Mouse (Mus musculus) right cerebral cortex, postnatal 10 days (tissue): ENCODE results near the gene Map3k5.
A peak's percentile ranks its signal among the peaks of the same experiment; 100 is the strongest.

Experiments
- DNase-seq, 2 experiments: peaks; one replicate each; pipeline ENCODE4 v3.0.0; 2021; ENCODE audit warnings: low spot score in 2 of 2

Map3k5 gene

DNA sequence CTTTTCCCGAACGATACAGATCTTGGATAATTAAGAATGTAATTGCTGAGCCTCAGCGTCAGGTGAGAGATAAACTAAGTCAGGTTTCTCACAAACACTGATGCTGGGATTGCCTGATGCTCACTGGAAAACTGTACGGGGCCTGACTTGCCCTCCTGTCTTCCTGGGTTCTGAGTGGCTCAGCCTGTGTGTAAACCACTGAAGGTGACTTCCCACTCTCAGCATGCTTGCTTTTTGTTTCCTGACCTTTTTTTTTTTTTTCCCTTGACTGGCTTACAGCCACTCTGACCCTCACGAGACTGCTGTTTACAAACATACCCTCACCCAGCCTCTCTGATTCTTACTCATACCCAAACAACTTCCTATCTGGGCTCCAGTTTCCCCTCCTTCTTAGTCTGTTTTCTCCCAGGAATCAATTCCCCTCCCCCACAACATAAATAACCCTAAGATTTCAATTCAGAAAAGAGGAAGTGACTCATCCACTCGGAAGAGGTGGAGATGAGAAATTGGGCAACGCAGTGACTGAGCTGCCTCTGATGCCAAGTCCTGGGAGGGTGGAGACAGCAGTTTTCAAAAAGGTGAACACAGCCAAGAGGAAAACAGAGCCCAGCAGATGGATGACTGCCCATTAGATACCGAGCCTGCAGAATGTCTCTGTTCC lies 170.1 kb downstream of the Map3k5 start:
- DNase-seq, result no peak

DNA sequence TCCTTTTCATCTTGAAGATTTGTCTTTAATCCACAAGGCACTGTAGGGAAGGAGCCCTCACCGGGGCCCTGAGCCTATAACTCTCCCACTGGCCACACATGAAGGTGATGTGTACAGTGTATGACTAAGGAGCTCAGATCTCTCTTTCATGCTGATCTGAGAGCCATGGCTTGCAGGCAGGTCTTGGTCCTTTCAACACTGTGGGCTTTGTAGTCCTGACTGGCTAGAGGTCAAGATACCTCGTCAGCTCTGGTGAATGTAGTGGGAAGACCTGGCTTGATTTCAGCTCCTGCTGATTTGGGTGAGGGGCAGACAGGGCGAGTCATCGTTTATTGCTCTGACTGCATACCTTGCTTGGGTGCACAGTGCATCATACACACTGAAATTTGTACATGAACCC lies 171.3 kb downstream of the Map3k5 start:
- no peak for DNase-seq

DNA sequence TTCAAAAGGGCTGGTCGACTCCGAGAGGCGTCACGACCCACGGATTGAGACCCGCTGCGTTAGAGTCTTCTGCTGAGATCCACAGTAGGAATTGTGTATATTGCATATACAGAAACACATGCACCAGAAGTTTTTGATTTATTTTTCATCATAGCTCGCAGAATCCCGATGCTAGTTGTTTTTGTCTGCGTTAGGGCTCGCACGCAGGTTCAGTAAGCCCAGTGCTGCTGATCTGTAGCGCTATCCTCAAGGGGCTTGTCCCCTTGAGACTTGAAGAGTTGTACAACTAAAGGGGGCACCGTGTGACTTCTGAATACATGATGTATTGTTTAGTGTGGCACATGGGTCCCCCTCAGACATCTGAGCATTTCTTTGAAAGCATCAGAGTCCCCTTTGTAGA lies 172.8 kb downstream of the Map3k5 start:
- no peak for DNase-seq

DNA sequence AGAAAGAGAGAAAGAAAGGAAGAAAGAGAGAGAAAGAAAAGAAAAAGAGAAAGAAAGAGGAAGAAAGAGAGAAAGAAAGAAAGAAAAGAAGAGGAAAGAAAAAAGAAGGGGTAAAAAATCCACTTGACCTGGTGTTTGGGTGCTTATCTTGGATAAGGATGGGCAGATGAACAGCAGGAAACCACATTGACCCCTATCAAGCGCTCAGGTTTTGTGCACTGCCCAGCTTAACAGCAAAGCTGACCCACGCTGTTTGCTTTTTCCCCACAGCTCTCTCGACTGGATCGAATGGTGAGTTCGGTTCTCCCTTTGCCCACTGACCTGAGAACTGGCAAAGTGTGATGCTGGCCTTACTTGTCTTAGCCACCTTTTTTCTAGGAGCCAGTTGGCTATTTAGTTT lies 177.2 kb downstream of the Map3k5 start:
- no peak for DNase-seq

DNA sequence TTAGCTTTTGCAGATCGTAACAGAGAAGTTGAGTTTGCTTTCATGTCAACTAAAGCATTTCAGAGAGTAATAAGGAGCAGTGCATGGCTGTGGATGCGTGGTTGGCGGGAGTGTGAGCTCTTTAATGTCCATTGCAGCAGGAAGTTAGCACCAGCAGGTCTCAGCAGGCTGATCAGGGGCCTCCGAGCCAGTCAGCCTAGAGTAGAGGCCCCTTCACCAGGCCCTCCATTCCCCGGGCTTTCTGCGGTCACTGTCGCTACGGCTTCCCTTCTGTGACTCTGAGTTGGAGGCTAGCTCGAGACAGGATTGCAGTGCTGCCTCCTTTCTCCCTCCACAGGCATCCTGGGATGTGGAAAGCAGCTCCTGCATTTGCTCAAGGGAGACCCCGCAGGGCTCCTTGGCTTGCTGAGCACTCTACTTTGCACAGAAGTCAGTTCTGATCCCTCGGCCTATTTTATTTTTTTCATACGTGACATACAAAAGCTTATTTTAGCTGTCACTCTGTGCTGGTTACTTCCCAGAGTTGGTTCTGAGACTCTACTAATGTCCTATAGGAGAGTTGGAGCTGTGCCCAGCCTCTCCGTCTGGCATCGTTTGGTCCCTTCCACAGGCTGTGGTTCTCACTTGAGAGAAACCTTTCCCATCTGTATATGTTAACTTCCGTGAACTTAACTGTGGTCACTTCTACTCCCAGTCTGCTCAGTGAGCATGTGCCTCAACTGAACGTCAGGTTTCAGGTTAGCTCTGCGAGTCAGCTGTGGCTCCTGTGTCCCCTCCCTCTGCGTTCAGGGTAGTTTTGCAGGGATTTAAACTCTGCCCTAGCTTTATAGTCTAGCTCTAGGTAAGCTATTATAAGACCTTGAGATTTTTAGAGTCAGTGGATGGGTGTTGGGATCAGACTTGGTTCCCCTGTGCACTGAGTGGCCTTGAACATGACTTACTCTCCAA lies 178.0 kb downstream of the Map3k5 start:
- DNase-seq, result peak; percentile 49 to 64

DNA sequence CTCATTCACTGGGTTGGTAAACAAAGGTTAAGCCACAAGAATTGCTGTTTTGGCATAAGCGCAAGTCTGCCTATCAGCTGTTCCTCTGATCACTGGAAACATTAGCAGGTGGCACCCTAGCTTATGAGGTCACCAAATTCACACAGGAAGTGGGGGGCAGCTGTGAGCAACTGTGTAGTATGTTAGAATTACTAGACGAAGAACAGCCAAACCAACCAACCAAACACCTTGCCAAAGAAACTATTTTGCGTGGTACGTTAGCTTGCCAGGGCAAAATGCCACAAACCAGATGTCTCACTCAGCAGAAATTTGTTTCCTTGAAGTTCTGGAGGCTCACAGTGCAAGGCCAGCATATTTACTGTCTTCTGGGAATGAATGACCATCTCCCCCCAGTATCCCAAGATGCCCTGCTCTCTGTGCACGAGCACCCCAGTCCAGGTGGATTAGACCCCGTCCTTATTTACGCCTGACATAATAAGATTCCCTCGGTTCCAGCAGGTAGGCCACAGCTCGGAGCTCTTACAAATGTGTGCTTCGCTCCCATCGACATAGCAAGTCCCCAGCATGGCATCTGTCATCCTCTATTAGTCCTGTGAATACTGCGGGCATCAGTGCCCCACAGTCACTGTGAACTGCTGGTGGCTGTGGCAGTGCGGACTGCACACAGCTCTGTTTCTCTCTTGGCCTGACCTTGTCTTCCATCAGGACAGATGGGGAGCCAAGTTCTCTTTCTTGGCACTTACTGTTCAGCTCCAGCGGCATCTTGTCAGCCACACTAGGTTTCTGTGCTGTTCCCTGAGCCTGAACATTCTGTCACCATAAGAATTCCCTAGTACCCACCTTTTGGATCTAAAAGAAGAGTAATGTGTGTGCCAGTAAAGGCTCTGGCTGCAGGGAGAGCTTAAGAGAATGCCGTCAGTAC lies 185.5 kb downstream of the Map3k5 start:
- DNase-seq, result no peak

DNA sequence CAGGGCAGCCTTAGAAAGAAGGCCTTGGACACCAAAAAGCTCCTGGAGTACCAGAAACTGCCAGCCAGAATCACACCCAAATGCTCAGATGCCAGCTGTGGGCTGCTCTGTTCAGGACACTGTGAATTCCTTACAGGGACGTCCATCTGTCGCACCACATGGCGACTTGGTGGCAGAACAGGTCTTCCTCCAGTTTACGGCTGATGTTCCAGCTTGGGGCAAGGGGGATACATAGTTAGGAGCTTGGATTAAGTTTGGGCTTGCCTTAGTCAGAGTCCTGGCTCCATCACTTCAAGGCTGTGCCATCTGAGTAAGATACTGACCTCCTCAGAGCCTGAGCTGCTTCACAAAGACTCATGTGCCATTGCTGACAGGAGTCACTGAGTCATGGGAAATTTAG lies 187.7 kb downstream of the Map3k5 start:
- no peak for DNase-seq

DNA sequence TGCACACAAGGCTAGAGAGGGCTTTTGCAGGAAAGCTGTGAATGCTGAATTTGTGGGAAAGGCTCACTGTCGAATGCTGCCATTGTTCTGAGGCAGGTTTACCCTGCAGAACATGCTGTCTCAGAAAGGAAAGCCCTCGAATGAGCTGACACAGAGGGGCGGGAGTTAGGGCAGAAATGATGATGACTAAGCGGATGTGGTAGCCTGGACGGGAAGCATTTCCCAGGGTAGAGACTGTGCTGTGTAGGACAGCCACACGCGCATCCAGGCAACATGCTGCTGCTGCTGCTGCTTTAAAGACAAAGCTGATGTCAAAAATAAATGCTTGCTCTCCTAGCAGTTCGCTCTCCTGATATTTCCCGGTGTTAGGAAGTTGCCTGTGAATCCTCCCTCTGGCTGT lies 189.1 kb downstream of the Map3k5 start:
- peak in 1 of 2 experiments; percentile 39 for DNase-seq

DNA sequence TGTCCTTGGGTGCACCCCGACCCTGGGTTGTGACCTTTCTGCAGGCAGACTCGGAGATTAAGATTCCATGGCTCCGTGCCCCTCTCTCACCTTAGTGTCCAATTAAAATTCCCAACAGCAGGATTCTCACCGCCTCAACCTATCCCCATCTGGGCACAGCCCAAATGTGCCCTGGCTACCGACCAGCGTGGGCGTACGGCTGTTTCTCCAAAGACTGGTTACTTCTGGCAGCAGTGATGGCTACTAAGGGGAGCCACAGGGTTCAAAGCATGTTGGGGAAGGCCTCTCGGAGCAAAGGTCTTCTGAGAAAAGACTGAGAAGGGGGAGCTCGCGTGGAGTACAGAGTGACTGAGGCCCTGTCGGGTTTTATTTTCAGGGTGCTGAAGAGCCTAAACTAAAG lies 190.3 kb downstream of the Map3k5 start:
- no peak for DNase-seq

DNA sequence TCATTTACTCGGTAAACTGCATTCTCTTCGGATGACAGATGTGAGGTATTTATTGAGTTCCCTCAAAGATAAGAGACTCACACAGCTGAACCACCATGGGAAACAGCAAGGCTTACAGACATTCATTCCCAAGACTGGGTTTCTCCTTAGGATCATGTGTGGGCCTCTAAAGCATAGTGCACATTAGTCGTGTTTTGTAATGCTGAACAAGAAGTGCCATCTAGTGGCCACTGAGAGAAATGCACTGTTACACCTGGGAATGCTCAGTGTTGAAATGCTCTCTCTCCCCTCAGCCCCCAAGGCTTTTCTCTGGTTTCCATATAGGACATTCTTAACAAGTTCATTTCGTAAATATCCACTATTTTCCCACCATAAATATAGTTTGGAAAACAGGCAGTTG lies 191.0 kb downstream of the Map3k5 start:
- peak; percentile 77 to 80 for DNase-seq

DNA sequence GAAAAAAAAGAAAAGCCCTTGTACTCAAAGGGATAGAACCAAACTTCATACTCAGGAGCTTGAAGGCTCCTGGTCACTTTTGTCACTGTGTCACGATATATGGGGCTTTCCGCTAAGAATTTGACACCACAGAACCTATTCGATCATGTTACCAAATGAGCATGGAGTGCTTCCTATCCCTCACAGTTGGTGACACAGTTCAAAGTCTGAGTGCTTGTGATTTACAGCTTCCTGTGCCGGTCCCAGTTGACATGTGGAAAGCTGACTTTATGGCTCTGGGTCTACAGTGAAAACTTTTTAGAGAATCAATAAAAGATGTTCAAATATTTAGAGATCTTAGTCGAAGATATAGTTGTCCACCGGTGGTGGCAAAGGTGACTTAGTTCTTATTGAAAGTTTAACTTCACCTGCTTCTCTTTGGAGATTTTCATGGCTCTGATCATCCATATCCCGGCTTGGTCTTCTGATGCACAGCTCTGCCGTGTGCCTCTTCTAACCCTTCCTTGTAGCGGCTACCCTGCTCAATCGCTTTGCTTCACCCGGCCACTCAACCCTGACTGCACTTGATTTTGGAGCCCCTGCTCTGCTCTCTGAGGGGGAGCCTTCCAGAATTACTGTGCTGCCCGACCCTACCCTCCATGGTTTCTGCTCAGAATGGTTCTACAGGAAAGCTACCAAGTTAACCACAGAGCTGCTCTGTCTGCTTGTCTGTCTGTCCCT lies 198.8 kb downstream of the Map3k5 start:
- no peak for DNase-seq

DNA sequence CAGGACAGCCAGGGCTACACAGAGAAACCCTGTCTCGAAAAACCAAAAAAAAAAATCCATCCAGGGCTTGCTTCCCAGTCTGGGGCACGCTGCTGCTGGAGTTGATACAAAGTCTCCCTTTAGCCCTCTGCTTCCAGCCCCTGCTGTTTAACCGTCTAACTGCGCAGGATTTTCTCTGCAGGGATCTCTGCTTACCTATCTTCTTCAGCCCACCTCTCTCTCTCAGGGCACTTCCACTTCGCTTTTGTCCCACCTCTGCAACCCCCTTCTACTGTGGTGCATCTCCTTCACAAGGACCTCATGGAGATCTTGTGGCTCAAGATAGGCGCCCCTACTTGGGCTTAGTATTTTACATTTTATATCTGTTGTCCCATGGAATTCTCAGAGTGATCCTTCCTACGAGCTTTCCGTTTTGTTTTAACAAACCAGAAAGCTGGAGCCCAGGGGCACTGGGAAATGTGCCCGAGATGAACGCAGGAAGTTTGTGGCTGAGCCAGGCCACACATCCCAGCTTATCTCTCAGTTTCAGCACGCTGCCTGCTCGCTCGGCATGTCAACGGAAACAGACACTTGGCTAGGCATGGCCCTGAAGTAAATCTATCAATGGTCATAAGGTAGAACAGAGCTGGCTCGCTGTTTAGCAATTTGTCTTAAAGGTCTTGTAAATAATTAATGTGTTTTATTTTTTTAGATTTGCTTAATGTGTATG lies 201.2 kb downstream of the Map3k5 start:
- DNase-seq, result no peak

DNA sequence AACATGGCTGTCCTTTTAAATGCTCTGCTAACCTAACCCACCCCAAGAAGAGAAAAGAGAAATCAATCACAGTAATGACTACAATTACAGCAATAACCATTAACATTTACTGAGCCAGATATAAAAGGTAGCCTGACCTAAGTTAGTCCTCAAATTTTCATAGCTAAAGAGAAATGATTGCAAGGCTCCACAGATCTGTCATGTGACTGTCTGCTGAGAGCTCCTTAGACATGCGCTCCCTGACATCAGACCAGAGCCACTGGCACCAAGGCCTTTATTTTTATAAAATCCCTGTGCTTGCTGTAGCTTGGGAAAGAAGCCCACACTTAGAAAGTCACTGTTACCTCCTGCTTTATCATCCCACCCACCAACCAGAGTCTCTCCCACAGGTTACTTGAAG lies 202.2 kb downstream of the Map3k5 start:
- DNase-seq, result no peak

DNA sequence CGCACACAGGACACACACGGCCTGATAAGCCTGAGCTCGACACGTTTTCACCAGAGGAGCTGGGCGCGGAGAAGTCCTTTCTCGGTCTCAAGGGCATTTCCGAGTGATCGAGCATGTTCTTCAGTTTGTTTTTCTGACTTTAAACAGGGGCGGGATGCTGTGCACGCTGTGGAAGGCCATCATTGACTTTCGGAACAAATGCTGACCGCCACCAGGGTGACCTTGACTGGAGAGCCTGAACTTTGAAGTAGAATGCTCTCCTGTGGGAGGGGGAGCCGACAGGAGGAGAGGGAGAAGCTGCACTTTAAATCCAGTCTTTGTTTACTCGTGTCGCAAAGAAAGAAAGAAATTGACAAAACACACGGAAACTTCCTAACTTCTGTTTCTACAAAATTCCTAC lies 207.1 kb downstream of the Map3k5 start:
- DNase-seq, result no peak

DNA sequence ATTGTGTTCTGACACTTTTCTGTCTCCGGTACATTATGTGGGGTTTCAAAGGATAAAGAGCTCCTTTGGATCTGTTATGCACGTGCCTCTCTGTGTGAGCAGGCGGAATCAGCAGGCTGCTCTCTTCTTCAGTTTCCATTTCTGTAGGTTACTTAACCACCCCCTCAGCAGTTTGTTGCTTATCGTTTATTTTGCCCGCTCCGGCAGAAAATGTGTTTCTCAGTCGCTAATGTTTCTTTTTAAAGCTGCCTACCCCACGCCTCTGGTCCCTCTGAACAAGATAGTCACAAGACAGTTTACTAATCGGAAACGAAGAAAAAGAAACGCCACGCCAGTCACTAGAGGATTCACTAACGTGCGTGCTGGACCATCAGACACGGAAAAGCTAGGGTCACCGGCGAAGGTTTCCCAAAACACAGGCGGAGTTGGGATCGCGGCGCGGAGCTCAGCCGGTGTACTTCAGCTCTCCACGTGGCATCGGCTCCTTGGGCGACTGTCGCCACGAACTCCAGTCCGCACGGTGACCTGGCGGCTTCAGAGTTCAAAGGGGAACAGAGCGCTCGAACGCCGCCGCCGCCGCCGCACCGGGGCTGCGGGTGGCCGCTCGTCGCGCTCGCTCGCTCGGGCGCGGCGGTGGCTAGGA lies 214.0 kb downstream of the Map3k5 start, which contains the start of gene Map7:
Gene Map7, plus strand, starts transcription at position 342 of the 643 bp plus-strand sequence.
- peak; percentile 59 to 72 for DNase-seq

DNA sequence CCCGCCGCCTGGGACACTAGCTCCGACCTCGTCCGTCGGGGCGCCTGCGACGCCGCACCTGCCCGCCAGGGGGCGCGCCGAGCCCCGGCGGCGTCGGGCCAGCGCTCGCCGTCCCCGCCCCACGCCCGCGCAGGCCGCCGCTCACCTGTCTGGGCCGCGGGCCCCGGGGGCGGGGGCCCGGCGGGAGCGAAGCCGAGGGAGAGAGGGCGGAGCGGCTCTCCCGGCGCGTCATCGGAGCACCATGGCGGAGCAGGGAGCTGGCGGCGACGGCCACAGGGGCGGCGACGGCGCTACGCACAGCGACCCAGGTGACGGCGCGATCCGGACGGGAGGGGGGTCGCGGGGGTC lies 214.5 kb downstream of the Map3k5 start:
- peak; percentile 58 to 65 for DNase-seq

DNA sequence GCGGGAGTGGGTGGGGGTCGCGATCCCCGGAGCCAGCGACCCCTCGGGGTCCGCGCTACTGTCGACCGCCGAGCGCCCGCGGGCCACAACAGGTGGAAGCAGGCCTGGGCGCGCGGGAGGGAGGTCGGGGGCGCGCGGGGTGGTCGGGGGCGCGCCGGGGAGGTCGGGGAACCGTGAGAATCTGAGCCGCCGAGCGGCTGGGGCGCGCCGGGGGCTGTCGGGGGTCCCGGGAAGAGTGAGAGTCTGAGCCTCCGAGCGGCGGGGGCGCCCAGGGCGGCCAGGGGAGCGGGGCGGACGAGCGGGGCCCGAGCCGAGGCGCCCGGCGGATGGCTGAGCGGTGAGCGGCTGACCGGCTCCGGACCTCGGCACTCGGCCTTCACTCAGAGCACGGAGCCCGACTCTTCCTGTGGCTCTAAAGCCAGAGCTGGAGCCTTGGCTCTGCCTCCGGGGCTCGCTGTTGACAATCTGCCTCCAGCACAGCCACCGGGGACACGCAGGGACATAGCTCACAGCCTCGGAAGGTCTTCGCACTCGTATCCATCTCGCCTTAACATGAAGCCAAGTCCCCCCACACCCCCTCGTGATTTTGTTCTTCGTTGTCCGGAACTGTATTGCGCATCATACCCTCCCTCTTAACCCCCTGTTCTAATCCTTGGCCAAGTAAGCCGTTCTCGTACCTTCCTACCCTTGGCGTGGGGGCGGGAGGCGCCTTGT lies 215.0 kb downstream of the Map3k5 start:
- DNase-seq, result peak; percentile 65 to 77

DNA sequence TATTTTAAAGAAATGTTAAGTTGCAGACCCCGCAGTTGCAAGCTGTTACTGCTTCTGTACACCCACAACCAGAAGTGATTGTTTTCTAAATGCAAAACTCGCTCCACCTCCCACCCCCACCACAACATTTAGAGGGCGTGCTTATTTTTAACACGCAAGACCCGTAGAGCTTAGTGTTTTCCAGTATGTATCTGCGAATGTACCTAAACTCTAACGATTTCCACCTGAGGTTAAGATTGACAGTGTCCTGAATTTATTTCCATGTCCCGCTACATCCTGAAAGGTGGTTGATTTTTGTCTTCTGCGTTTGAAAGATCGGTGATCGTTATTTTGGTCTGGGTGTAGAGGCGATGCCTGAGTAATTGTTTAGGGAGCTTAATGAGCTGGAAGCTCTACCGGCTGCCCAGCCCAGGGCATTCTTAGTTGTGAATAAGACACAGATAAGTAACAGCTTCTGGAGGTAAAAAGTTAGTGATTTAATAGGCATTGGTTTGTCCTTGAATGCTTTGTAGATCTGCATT lies 215.6 kb downstream of the Map3k5 start:
- DNase-seq, result no peak

DNA sequence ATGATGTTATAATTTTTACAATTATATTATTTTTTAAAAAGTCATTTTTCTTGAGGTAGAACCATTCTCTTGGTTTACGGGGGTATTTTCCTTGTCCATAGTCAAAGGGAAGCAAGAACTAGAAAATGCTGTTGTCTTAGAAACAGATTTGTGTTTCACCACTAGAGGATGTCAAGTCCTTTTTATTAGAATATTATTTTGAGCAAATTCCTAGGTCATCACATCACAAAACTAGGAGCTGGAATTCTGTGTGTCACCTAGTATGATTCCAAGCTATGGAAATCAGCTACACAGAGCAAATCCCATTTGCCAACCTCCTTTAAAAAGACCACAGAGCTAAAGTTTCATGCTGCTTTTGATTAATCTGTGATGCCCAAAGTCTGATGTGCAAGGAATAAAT lies 217.9 kb downstream of the Map3k5 start:
- DNase-seq, result no peak
